Mouse (Mus musculus) forebrain, embryonic 10.5 days (tissue): ENCODE results near the gene Patz1. TPM values are rescaled to one million over a fixed set of nuclear protein-coding genes. Genes with fewer than 3 reads are reported as not detected.

Source experiments
- DNase-seq: peaks from one replicate; pipeline ENCODE4 v3.0.0-alpha.2; 2017; ENCODE audit warnings: low spot score; ENCODE audit errors: extremely low spot score
- H3K27ac ChIP-seq: fragments of 300-500 bp; sonication (generic); 2 replicates; pipeline ENCODE4 v1.5.1; 2016; ENCODE audit warnings: mild to moderate bottlenecking
- H3K27me3 ChIP-seq: fragments of 300-500 bp; sonication (generic); 2 replicates; pipeline ENCODE4 v1.6.1; 2016; ENCODE audit warnings: mild to moderate bottlenecking; ENCODE audit not compliant: poor library complexity, severe bottlenecking
- H3K36me3 ChIP-seq: fragments of 300-500 bp; sonication (generic); replicated peaks from 2 replicates; pipeline ENCODE4 v1.6.1; 2016; ENCODE audit warnings: mild to moderate bottlenecking, moderate library complexity
- H3K4me1 ChIP-seq: fragments of 300-500 bp; sonication (generic); 2 replicates; pipeline ENCODE4 v1.6.1; 2016
- H3K4me3 ChIP-seq: fragments of 300-500 bp; sonication (generic); 2 replicates; pipeline ENCODE4 v1.5.1; 2016; ENCODE audit warnings: mild to moderate bottlenecking, moderate library complexity
- H3K9me3 ChIP-seq: fragments of 300-500 bp; sonication (generic); 2 replicates; pipeline ENCODE4 v1.6.1; 2016; ENCODE audit warnings: mild to moderate bottlenecking, moderate library complexity
- WGBS: fragments of 180-500 bp; shearing (Covaris S2); methylation state at CpG from one replicate; pipeline ENCODE4 v1.1.7; 2016; 5-methylcytosine and 5-hydroxymethylcytosine counted together
- polyA plus RNA-seq: library from polyadenylated mRNA; unstranded; fragments of >200 nt; fragmentation: Nextera tagmentation; extraction: Ambion mirVana; gene quantifications from 2 replicates; pipeline ENCODE4 v1.2.1, GENCODE M21; 2016

Patz1 gene
- polyA plus RNA-seq, 1 experiment from 2014 or later: 96.7 TPM

GRCm38 (mm10) chr11:3283645-3284044 is 5.0 kb upstream of the Patz1 start:
- Histone ChIP-seq H3K4me3 (no peak overlapping the region), H3K4me1 (peaks cover 17% of the 10 kb centered on the region), H3K27ac (no peak overlapping the region), H3K36me3 (no peaks in the 10 kb centered on the region), H3K9me3 (peaks cover 18% of the 10 kb centered on the region), H3K27me3 (no peaks in the 10 kb centered on the region)
- 93% methylated on average over 6 of the region's 6 CpGs for WGBS
- DNase-seq: no peak

- peaks cover 17% of the 10 kb centered on the region for H3K9me3 ChIP-seq
- no peak overlapping the region for H3K4me3 ChIP-seq
- peaks cover 20% of the 10 kb centered on the region for H3K4me1 ChIP-seq
- H3K27me3 ChIP-seq: no peaks in the 10 kb centered on the region
- H3K27ac ChIP-seq: no peak overlapping the region
- DNase-seq: no peak
- peaks cover 4% of the 10 kb centered on the region for H3K36me3 ChIP-seq
- 91% methylated on average over 3 of the region's 3 CpGs for WGBS
These were observed 2.7 kb upstream of the Patz1 start for GRCm38 (mm10) chr11:3285940-3286339.

- 65% methylated on average over 6 of the region's 6 CpGs for WGBS
- no peak for DNase-seq
These were observed 1.5 kb upstream of the Patz1 start for GRCm38 (mm10) chr11:3287131-3287530.

GRCm38 (mm10) chr11:3287921-3288320 is 753 bp upstream of the Patz1 start:
- H3K27ac ChIP-seq: peak overlapping the region; percentile 100
- DNase-seq: no peak
- peak overlapping the region; percentile 95 for H3K4me3 ChIP-seq
- H3K9me3 ChIP-seq: peaks cover 6% of the 10 kb centered on the region; the same call in 1 of the 2 replicates
- H3K36me3 ChIP-seq: peaks cover 15% of the 10 kb centered on the region
- 70% methylated on average over 5 of the region's 5 CpGs for WGBS
- H3K4me1 ChIP-seq: peaks cover 30% of the 10 kb centered on the region
- H3K27me3 ChIP-seq: no peaks in the 10 kb centered on the region

More at GRCm38 (mm10) chr11:3287131-3287530, 1.5 kb upstream of the Patz1 start:
- Histone ChIP-seq H3K4me3 (no peak overlapping the region), H3K36me3 (peaks cover 14% of the 10 kb centered on the region), H3K27ac (no peak overlapping the region), H3K9me3 (peaks cover 6% of the 10 kb centered on the region; the same call in 1 of the 2 replicates), H3K27me3 (no peaks in the 10 kb centered on the region), H3K4me1 (peaks cover 25% of the 10 kb centered on the region)

GRCm38 (mm10) chr11:3289302-3289802 is 678 bp downstream of the Patz1 start:
- peak; percentile 92 for DNase-seq
- Histone ChIP-seq H3K36me3 (peaks cover 30% of the 10 kb centered on the region), H3K4me3 (peak overlapping the region; percentile 95), H3K27me3 (no peaks in the 10 kb centered on the region), H3K27ac (peak overlapping the region; percentile 100), H3K4me1 (peaks cover 44% of the 10 kb centered on the region), H3K9me3 (0 out of 2 replicates have a peak, but pooled peaks cover 6% of the 10 kb centered on the region)
- under 1% methylated on average over 39 of the region's 40 CpGs for WGBS

- Histone ChIP-seq H3K27ac (peak overlapping the region; percentile 100), H3K9me3 (0 out of 2 replicates have a peak, but pooled peaks cover 6% of the 10 kb centered on the region), H3K27me3 (no peaks in the 10 kb centered on the region), H3K4me3 (peak overlapping the region; percentile 95), H3K36me3 (peaks cover 36% of the 10 kb centered on the region), H3K4me1 (peaks cover 51% of the 10 kb centered on the region)
- under 1% methylated on average over 91 of the region's 92 CpGs for WGBS
- no peak for DNase-seq
These were observed 1.3 kb downstream of the Patz1 start for GRCm38 (mm10) chr11:3289803-3290639.

- DNase-seq: peak; percentile 55
- peaks cover 58% of the 10 kb centered on the region for H3K4me1 ChIP-seq
- H3K4me3 ChIP-seq: peak overlapping the region; percentile 95
- H3K27me3 ChIP-seq: no peaks in the 10 kb centered on the region
- H3K36me3 ChIP-seq: peaks cover 44% of the 10 kb centered on the region
- peak overlapping the region; percentile 100 for H3K27ac ChIP-seq
- H3K9me3 ChIP-seq: 0 out of 2 replicates have a peak, but pooled peaks cover 6% of the 10 kb centered on the region
- whole genome bisulfite sequencing: under 1% methylated on average over 50 of the region's 50 CpGs
These were observed 2.1 kb downstream of the Patz1 start for GRCm38 (mm10) chr11:3290640-3291310.

GRCm38 (mm10) chr11:3291311-3292061 is 2.8 kb downstream of the Patz1 start:
- H3K4me1 ChIP-seq: peaks cover 65% of the 10 kb centered on the region
- H3K36me3 ChIP-seq: peaks cover 51% of the 10 kb centered on the region
- under 1% methylated on average over 26 of the region's 26 CpGs for WGBS

GRCm38 (mm10) chr11:3292062-3292421 is 3.4 kb downstream of the Patz1 start:
- 0% methylated on average over 8 of the region's 8 CpGs for WGBS
- Histone ChIP-seq H3K4me1 (peaks cover 70% of the 10 kb centered on the region), H3K4me3 (peak overlapping the region; percentile 95), H3K9me3 (0 out of 2 replicates have a peak, but pooled peaks cover 6% of the 10 kb centered on the region), H3K27ac (peak overlapping the region; percentile 100), H3K36me3 (peaks cover 56% of the 10 kb centered on the region), H3K27me3 (no peaks in the 10 kb centered on the region)
- DNase-seq: peak; percentile 90

More at GRCm38 (mm10) chr11:3291311-3292061, 2.8 kb downstream of the Patz1 start:
- 0 out of 2 replicates have a peak, but pooled peaks cover 6% of the 10 kb centered on the region for H3K9me3 ChIP-seq
- DNase-seq: peak; percentile 48
- H3K27ac ChIP-seq: peak overlapping the region; percentile 100
- peak overlapping the region; percentile 95 for H3K4me3 ChIP-seq
- no peaks in the 10 kb centered on the region for H3K27me3 ChIP-seq

GRCm38 (mm10) chr11:3292711-3293249 is 4.1 kb downstream of the Patz1 start:
- Histone ChIP-seq H3K27me3 (no peaks in the 10 kb centered on the region), H3K36me3 (peaks cover 64% of the 10 kb centered on the region), H3K9me3 (0 out of 2 replicates have a peak, but pooled peaks cover 6% of the 10 kb centered on the region), H3K27ac (peak overlapping the region; percentile 100), H3K4me3 (peak overlapping the region; percentile 95), H3K4me1 (peaks cover 66% of the 10 kb centered on the region)
- WGBS: 0% methylated on average over 8 of the region's 8 CpGs
- peak; percentile 92 for DNase-seq

- peak; percentile 36 for DNase-seq
- H3K36me3 ChIP-seq: peaks cover 70% of the 10 kb centered on the region
- peak overlapping the region; percentile 95 for H3K4me3 ChIP-seq
- H3K27ac ChIP-seq: peak overlapping the region; percentile 100
- WGBS: 33% methylated on average over 4 of the region's 4 CpGs
- 0 out of 2 replicates have a peak, but pooled peaks cover 6% of the 10 kb centered on the region for H3K9me3 ChIP-seq
- peaks cover 60% of the 10 kb centered on the region for H3K4me1 ChIP-seq
- no peaks in the 10 kb centered on the region for H3K27me3 ChIP-seq
These were observed 4.7 kb downstream of the Patz1 start for GRCm38 (mm10) chr11:3293361-3293760.

- no peaks in the 10 kb centered on the region for H3K27me3 ChIP-seq
- peaks cover 56% of the 10 kb centered on the region for H3K4me1 ChIP-seq
- H3K4me3 ChIP-seq: peak overlapping the region; percentile 95
- H3K36me3 ChIP-seq: peaks cover 82% of the 10 kb centered on the region
- H3K9me3 ChIP-seq: 0 out of 2 replicates have a peak, but pooled peaks cover 6% of the 10 kb centered on the region
- peak overlapping the region; percentile 100 for H3K27ac ChIP-seq
- WGBS: 92% methylated on average over 2 of the region's 2 CpGs
- DNase-seq: no peak
These were observed 6.0 kb downstream of the Patz1 start for GRCm38 (mm10) chr11:3294641-3295040.
